Mouse (Mus musculus): ENCODE measurements around the gene Usp5.
"Not testable (repeated sequence)": the region's sequence is repeated elsewhere in the genome, so short reads cannot be mapped to it uniquely, and the experiment has no call there.

Gene Usp5

DNA sequence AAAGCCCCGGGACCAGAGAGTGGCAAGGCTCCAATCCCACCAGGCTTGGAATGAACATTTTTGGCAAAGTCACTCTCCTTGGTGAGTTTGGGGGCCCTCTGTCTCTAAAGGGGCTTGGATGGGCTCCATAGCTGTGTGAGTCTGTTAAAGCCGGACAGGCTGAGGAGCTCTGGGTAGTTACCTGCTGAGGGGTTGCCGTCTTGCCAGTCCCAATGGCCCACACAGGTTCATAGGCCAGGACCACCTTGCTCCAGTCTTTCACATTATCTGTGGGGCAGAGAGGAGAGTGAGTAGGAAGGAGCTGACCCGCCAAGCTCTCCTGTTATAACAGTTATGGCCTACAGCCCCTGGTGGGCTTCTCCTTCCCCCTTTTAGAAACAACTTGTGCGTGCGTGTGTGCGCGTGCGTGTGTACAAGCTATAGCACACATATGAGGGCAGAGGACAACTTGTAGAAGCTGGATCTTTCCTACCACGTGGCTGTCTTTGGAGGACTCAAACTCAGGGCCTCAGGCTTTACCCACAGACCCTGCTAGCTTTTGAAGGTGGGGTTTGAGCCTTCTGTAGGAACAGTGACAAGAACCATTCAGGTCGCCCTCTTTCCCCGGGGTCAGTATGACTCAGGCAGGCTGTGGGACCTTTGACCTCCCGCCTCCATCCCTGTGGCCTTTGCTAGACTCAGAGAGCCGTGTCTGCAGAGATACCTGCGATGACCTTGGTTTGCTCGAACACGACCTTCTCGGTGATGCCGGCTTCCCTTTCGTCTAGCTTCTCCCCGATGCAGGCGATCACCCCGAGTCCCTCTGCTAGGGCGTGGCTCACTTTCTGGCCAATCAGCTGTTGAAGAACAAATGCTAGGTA is 17.4 kb downstream of the Usp5 start:
- no peak for DNase-seq (ENCODE audit: low spot score)

DNA sequence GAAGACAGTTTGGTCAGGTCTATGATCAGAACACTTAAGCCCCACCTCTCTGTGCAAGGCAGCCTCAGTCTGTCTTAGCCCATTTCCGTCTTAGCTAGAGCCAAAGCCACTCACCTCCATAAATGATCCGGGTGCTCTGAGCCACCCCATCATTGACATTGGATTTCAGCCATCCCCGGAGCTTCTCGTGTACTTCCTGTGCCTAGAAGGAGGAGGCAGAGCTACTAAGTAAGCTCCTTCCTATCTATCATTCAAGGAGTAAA is 17.9 kb downstream of the Usp5 start:
- DNase-seq (ENCODE audit: low spot score), result no peak

DNA sequence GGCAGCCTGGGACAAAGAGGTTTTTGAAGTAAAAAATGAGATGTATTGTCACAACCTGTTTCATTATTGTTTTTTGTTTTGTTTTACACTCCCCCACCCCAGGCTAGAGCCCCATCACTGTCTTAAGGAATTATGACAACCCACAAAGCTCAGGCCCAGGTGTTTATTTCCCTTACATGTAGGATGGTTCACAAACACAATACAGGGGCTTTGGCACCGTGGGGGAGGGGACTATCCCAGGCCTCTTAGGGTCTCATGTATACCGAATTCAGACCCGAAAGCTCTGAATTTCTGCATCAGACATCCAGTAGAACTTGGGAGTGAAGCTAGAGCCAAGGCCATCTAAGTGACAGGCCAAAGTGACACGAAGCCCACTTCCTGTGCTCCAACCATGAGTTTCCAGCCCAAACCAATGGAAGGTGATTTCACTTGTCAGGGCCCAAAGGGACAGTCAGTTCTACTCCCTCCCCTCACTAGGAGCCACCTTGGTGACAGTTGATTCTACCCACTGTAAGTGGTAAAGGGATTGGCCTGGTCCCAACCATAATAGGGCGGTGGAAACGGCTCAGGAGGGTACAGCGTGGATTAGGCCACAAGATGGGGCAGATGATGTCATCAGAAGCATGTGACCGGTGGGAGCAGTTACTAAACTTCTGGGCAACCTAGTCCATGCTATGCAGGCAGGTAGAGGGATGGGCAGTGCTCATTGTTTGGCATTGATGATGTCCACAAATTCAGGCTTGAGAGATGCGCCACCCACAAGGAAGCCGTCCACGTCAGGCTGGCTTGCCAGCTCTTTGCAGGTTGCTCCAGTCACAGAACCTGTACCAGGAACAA is 18.5 kb downstream of the Usp5 start:
- DNase-seq (ENCODE audit: low spot score), result not testable (repeated sequence)

DNA sequence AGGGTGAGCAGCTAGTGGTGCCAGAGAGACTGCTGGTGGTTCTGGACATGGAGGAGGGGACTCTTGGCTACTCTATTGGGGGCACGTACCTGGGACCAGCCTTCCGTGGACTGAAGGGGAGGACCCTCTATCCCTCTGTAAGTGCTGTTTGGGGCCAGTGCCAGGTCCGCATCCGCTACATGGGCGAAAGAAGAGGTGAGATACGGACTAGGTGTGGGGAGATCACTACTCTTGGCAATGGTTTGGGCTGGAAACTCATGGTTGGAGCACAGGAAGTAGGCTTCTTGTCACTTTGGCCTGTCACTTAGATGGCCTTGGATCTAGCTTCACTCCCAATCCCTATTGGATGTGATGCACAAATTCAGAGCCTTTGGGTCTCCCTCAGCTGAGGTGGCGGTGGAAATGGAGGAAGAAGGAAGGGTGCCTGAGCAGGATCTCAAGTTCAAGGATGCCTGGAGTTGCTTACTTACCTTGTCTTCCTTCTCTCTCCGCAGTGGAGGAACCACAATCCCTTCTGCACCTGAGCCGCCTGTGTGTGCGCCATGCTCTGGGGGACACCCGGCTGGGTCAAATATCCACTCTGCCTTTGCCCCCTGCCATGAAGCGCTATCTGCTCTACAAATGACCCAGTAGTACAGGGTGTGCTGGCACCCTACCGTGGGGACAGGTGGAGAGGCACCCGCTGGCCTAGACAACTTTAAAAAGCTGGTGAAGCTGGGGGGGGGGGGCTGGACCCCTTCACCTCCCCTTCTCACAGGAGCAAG is 19.3 kb downstream of the Usp5 start:
- no peak for DNase-seq (ENCODE audit: low spot score)

DNA sequence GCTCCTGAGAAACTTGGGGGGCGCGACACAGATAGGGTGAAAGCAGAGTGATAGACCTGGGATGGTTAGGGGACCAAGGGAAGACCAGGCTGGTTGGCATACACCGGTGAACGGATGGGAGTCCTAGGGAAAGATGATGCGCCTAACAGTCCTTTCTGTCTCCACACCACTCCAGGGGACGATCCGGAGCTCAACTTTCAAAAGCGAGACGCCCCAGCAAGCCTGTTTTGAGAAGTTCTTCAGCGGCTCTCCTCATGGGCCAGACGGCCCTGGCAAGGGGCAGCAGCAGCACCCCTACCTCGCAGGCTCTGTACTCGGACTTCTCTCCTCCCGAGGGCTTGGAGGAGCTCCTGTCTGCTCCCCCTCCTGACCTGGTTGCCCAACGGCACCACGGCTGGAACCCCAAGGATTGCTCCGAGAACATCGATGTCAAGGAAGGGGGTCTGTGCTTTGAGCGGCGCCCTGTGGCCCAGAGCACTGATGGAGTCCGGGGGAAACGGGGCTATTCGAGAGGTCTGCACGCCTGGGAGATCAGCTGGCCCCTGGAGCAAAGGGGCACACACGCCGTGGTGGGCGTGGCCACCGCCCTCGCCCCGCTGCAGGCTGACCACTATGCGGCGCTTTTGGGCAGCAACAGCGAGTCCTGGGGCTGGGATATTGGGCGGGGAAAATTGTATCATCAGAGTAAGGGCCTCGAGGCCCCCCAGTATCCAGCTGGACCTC is 20.1 kb downstream of the Usp5 start:
- DNase-seq (ENCODE audit: low spot score), result peak; percentile 84

DNA sequence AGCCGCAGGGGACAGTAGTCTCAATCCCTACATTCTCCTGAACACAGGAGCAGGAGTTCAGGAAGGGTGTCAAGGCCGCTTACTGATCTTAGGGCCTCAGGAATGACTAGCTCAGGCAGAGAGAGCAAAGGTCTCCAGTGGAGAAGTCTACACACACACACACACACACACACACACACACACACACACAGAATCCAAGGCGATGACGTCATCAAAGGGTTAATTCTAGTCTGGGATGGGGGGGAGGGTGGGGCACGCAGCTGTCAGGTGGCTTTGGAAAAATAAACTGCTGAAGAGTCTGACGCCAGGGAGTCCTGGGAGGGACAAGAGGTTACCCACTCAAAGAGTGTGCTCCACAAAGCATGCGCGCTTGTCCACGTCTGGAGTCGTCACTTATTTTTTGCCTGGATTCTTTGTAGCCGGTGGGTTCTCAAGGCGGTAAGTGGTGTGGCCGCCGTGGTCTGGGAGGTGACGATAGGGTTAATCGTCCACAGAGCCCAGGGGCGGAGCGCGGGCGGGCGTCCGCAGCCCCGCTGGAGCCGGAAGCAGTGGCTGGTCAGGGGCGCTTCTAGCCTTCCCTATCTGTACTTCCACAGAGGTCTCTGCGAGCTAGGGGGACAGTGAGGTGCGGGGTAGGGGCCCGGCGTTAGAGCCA is 20.8 kb downstream of the Usp5 start, which contains the start of gene Spsb2:
Gene Spsb2, plus strand, starts transcription at position 304 of the 655 bp plus-strand sequence.
- peak; percentile 77 for DNase-seq (ENCODE audit: low spot score)

DNA sequence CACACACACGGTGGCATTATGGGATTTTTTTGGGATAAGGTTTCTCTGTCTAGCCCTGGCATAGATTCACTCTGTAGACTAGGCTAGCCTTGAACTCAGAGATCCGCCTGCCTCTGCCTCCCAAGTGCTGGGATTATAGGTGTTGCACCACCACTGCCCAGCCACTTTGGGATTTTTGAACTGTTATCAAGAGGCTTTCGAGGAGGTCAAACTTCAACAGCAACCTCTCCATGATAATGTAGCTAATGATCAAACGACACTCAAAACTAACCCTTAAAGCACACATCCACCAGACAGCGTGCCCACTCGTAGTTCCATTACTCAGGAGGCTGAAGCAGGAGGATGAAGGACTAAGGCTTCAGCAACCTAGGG is 21.3 kb downstream of the Usp5 start:
- DNase-seq (ENCODE audit: low spot score), result no peak

DNA sequence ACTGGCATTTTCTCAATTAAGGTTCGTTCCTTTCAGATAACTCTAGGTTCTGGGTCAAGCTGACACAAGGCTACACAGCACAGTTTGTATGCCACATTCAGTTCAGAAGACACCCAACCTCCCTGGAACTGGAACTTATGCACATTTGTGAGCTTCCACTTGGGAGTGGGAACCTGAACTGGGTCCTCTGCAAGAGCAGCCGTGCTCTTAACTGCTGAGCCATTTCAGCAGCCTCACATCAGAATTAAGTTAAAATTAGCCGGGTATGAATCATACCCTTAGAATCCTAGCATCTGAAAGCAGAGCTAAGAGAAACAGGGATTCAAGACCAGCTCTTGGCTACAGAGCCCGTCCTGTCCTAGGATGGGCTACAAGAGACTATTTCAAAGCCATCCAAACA is 21.9 kb downstream of the Usp5 start:
- DNase-seq (ENCODE audit: low spot score), result peak; percentile 59

DNA sequence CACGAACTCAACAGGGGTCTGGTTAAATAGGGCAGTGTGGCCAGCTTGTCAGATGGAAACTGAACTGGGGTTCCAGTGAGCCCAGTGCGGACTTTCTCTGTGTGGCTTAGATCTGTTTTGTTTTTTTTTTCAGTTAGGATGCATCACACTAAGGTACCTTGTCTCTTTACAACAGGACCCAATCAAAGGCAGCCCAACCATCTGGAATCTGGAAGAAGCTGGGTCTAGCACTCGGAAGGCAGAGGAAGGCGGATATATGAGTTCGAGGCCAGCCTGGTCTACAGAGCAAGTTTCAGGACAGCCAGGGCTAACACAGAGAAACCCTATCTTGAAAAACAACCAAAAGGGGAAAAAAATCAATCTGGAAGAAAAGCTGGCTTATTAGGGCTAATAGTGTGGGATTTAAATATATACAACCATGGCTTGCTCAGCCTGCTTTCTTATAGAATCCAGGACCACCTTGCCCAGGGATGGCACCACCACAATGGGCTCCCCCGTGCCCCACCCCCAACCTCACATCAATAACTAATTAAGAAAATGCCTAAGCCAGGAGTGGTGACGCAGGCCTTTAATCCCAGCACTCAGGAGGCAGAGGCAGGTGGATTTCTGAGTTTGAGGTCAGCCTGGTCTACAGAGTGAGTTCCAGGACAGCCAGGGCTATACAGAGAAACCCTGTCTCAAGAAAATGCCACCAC is 22.7 kb downstream of the Usp5 start:
- no peak for DNase-seq (ENCODE audit: low spot score)

DNA sequence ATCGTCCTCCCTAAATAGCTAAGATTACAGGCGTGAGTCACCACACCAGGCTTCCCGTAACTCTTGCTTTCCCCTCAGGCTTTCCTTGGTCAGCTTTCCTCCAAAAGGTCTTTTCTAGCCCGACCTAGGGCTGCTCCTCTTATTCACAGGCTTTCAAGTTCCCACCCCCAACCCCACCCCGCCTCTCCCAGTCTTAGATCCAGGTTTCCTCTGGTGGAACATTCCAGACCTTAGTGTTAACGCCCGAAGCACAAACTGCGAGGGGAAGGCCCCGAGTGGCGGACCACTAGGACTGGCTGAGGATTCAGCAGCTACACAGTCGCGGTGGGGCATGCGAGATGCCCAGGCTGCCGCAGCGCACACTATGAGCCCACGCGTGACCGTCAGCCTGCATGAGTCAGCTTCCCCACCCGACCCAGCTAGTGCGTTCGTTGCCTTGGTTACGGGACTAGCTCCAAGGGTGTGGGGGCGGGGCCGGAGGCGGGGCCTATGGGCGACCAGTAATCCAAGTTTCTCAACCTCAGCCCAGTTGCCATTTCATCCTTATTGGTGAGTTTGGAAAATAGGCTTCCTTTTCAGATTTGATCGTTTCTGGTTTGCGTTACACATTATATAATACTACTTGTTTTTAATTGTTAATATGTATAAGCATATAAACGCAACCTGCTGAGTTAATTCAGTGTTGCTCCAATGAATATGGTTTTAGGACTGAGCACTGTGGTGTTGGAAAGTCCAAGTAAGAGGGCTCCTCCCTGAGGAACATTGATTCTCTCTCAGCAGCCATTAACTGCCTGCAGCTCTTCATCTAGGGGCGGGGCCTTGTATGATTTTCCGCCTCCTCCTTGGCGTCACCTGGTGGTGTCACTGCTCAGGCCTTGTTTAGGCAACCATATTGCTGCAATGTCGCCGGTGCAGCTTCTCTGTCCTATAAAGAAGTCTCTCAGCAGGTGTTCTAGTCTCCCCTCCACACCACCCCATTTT is 23.7 kb downstream of the Usp5 start:
- peak; percentile 96 for DNase-seq (ENCODE audit: low spot score)

DNA sequence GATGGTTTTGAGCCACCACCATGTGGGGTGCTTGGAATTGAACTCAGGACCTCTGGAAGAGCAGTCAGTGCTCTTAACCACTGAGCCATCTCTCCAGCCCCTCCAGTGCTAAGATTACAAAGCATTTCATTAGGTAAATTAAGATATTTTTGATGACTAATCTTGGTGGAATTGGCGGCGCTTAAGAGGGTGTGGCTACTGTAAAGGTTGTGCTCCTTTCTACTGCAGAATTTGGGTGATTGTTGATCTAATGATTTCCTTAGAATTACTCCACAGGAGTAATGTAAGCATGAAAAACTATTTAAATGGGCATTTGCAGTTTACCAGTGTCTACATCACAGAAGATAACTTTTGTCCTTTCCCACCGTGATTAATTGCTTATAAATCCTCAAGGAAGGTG is 24.9 kb downstream of the Usp5 start:
- DNase-seq (ENCODE audit: low spot score), result peak; percentile 49

DNA sequence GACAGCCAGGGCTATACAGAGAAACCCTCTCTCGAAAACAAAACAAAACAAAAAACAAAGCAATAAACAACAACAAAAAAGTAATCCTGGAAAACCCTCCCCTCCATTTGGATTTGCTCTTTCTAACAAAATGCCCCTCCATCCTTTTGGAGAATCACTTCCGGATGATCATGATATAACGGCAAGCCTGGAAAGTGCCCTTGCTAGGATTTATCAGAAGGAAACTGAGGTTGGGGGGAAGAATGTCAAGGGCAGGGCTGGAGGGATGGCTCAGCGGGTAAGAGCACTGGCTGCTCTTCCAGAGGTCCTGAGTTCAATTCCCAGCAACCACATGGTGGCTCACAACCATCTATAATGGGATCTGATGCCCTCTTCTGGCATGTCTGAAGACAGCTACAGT is 25.6 kb downstream of the Usp5 start:
- not testable (repeated sequence) for DNase-seq (ENCODE audit: low spot score)

DNA sequence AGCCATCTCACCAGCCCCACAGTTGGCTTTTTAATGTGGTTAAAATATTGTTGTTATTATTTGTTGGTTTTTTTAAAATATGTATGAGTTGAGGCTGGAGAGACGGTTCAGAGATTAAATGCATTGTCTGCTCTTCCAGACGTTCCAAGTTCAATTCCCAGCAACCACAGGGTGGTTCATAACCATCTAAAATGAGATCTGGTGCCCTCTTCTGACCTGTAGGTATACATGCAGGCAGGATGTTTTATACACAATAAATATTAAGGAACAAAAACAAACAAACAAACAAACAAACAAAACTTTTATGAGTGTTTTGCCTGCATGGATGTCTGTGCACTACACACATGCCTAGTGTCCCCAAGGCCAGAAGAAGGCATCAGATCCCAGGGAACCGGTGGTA is 26.2 kb downstream of the Usp5 start:
- no peak for DNase-seq (ENCODE audit: low spot score)

DNA sequence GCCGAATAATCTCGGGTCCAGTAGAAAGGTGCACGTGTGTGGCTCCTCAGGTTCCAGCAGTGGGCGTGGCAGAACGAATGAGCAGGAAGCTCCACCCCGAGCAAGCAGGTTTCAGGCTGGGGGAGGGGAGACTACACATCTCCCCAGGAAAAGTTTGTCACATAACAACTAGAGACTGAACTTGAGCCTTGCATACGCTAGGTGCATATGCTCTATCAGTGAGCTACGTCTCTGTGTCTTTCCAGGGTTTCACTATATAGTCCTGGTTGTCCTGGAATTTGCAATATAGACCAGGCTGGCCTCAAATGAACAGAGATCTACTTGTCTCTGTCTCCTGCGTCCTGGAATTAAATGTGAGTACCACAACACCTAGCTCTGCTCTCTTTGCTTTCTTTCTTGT is 26.9 kb downstream of the Usp5 start:
- not testable (repeated sequence) for DNase-seq (ENCODE audit: low spot score)

DNA sequence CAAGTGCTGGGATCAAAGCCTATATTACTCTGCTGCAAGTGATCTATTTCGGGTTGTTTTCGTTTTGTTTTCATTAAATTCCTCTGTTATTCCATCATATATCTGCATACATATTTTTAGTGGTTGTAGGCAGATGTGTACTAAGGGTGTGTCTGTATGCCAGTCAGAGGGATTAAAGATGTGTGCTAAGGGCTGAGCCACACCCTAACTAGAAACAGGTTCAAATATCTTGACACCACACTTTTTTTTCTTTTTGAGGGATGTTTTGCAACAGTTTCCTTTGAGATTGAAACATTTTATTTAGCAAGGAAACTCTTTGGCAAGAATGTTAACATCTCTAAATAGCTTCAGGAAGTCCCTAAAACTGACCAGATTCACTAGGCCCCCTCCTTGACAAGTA is 33.1 kb downstream of the Usp5 start:
- no peak for DNase-seq (ENCODE audit: low spot score)

DNA sequence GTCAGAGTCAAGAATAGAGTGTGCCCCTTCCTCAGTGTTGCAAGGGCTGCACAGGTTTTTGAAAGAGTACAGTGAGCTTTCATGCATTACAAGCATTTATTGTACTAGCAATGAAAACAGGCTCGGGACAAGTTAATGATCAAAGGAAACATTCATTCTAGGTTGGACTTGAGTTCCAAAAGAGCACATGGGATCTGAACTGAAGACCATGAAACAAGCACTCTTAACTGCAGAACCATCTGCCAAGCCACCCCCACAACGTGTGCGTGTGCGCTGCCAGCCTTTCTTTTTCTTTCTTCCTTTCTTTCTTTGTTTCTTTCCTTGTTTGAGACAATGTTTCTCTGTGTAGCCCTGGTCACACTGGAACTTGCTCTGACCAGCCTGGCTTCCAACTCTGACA is 33.5 kb downstream of the Usp5 start:
- DNase-seq (ENCODE audit: low spot score), result no peak

DNA sequence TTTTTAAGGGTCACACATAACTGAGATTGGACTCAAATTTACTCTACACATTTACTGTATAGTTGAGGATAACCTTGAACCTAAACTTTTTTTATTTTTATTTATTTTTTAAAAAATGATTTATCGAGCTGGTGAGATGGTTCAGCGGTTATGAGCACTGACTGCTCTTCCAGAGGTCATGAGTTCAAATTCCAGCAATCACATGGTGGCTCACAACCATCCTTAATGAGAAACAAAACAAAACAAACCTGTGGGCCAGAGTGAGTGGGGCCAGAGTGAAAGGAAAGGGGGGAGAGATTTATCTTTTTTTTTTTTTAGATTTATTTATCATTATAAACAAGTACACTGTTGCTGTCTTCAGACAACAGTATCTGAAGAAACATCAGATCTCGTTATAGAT is 37.4 kb downstream of the Usp5 start:
- DNase-seq (ENCODE audit: low spot score), result no peak

DNA sequence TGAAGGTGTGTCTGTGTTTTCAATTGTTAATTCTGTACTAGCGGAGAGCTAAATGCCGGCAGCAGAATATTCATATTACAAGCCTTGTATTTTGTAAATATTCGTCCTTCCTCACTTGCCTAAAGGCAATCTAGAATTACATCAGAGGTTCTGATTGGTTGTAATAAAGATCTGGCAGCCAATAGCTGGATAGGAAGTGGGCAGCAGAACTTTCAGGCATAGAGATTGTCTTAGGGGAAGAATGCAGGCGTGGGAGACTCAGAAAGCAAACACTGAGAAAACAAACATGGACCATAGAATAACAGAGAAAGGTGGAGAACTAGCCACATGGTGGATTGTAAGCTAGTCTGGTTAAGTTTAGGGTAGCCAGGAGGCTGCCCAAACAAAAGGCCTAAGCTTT is 39.2 kb downstream of the Usp5 start:
- DNase-seq (ENCODE audit: low spot score), result no peak

DNA sequence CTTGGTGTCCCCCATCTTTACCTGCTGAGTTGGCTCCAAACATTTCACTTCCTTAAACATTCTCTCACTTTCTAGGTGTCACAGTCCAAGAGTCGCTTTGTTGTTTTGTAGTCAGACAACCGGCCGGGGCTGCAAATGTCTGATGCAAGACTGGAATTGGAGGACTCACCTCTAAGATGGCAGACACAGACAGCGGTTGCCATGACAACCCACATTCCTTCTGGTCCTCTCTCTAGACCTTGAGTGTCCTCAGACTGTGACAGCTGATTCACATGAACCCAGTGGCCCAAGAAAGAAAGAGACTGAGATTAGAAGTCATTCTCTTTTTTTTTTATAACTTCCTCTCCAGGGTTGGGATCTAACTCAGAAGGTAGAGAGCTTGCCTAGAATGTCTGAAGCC is 39.8 kb downstream of the Usp5 start:
- no peak for DNase-seq (ENCODE audit: low spot score)

DNA sequence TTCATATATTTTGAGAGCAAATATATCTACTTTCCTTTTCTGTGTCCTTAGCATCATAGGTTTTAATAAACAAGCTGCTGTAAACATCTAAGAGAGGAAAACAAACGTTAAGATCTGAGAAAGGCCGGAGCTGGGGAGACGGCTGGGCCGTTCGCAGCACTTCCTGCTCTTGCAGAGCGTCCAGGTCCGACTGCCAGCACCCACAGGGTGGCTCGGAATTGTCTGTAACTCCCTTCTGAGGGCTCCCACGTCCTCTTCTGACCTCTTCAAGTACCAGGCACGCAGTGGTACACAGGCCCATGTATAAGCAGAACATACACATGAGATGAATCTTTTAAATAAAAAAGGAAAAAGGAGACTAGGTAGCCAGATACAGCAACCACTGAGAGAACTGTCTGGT is 41.6 kb downstream of the Usp5 start:
- no peak for DNase-seq (ENCODE audit: low spot score)
